Mouse (Mus musculus) heart, postnatal 36 days (tissue): Measurements from ENCODE around the gene Myo5a. TPM values are rescaled to one million over a fixed set of nuclear protein-coding genes. Genes with fewer than 3 reads are reported as not detected.
"Not testable (repeated sequence)": the region's sequence is repeated elsewhere in the genome, so short reads cannot be mapped to it uniquely, and the experiment has no call there.

Experiments used
- DNase-seq, 2 experiments: peaks; one replicate each; pipeline ENCODE4 v3.0.0; 2021 to 2022
- intact Hi-C: fragments of 180-260 bp; cut with DNase I; formaldehyde crosslinking; loops from one replicate; pipeline ENCODE4 v1.15.1; 2025
- total RNA-seq, 2 experiments: library from RNA; stranded (reverse); gene quantifications; 2 replicates each; pipeline ENCODE4 v1.2.3; 2021

The Myo5a gene
- total RNA-seq, 2 experiments from 2014 or later: 10.7 to 12.2 TPM

GRCm38 (mm10) chr9:75243730-75244406 is 173.1 kb downstream of the Myo5a start:
- DNase-seq: no peak
- intact Hi-C loops: no loop called here

DNA sequence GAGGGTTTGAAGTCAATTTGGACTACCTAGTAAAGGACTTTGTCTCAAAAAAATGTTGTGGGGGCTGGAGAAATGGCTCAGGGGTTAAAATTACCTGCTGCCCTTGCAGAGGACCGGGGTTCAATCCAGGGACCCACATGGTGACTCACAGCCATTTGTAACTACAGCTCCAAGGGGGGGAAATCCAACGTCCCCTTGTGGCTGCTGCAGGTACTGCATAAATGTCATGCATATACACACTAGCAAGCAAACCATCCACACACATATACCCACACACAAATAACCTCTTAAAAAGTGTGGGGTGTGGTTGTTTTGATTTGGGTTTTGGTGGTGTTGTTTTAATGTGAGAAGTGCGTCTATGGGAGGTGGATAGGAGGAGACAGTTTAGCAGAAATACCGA is 173.7 kb downstream of the Myo5a start:
- no peak for DNase-seq
- intact Hi-C loops: no loop called here

- intact Hi-C loops: no loop called here
- DNase-seq: no peak
Observed at GRCm38 (mm10) chr9:75246080-75246930, 175.5 kb downstream of the Myo5a start.

- DNase-seq: no peak
- intact Hi-C loops: no loop called here
Observed at GRCm38 (mm10) chr9:75247870-75248269, 177.1 kb downstream of the Myo5a start.

DNA sequence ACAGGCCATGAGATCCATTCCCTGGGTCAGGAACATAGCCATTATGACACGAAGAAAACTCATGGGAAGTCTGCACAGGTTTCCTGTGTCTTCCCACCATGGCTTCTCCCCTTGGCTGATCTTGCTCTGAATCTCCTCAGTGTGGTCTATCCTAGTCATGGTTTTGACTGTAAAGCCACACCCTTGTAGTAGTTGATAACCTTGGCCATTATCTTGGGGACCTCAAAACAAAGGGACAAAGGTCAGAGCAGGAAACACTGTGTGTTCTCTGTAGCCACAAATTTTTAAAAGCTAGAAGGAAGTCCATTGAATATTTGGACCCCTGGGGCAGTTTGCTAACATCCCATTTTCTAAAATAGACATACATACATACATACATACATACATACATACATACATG is 177.5 kb downstream of the Myo5a start:
- intact Hi-C loops: no loop called here
- DNase-seq: no peak

DNA sequence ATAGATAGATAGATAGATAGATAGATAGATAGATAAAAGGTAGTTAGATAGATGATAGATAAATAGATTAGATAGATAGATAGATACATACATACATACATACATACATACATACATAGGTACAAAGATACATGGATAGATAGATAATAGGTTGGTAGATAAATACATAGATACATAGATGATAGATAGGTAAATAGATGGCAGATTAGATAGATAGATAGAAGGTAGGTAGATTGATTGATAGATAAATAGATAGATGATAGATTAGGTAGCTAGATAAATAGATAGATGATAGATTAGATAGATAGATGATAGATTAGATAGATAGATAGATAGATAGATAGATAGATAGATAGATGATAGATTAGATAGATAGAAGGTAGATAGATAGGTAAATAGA is 178.1 kb downstream of the Myo5a start:
- no peak for DNase-seq
- intact Hi-C loops: no loop called here

- DNase-seq, intact Hi-C loops: not testable (repeated sequence)
Observed at GRCm38 (mm10) chr9:75253158-75253557, 182.3 kb downstream of the Myo5a start.

DNA sequence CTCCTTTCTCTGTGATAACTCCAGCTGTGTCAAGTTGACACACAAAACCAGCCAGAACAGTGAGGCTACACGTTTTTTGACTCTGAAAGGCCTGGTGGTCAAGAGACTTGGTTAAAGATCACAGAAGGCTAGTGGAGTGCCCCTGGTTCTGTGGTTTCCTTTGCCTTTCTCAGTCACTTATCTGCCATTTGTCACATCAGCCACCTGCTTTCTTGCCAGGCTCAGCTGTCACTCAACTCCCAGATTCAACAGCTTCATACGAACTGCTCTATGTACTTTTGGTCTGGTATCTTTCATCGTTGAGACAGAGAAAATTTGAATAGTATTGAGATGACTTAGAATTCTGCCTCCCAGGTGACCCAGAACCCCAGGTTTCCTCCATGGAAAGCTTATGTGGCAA is 183.0 kb downstream of the Myo5a start:
- peak in 1 of 2 experiments; percentile 32 for DNase-seq
- intact Hi-C loops: no loop called here

DNA sequence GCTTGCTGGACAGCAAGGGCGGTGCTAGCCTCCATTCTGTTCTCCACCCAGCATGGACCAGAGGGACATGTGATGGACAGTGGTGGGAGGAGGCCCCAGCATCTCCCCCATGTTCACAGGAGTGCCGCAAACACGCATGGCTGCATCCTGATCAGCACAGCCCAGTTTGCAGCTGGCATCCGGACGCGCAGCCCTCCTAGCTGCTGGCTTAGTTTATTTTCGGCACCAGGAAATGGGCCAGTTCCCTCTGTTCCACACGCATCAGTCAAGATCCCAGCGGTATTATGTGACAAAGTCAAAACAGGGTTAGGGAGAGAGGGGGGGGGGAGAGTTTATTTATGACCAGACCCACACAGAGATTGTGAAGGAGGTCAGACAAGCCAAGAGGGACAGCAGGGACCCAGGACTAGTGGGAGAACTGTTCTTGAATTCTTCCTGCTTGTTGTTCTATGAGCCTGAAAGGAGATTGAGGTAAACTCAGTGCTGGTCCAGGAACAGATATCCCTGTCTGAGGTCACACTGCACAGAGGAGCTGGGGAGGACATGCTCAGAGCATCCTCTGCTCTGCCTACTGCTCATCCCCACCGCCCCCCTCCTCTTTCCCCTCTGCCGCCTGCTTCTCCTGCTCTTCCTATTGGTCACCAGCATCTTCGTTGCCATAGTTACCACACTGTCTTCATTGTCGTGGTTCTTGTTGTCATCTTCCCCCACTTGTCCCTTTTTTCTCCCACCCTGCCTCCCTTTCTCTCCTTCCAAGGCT is 183.6 kb downstream of the Myo5a start:
- intact Hi-C loops: no loop called here
- DNase-seq: peak; percentile 39 to 50

- intact Hi-C loops: no loop called here
Observed at GRCm38 (mm10) chr9:75255820-75256545, 185.2 kb downstream of the Myo5a start.

DNA sequence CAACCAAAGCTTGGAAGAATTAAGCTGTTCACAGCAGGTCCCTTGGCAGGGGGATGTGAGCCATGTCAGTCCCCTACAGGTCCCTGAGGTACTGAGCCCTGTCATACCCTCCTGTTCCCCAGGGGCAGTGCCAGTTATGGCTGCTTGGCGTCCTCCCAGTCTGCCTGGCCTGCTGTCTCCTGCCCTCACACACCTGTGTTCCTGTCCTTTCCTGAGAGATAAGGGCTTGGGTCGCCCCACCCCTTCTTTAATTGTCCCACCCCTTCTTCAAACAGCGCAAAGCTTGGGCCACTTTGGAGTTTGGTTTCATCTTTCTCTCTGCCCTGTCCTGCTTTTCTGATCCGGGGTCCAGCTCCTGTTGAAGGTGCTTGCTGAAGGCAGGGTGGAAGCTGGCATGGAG is 188.0 kb downstream of the Myo5a start:
- intact Hi-C loops: no loop called here
- no peak for DNase-seq

More at GRCm38 (mm10) chr9:75255820-75256545, 185.2 kb downstream of the Myo5a start:
- no peak for DNase-seq

DNA sequence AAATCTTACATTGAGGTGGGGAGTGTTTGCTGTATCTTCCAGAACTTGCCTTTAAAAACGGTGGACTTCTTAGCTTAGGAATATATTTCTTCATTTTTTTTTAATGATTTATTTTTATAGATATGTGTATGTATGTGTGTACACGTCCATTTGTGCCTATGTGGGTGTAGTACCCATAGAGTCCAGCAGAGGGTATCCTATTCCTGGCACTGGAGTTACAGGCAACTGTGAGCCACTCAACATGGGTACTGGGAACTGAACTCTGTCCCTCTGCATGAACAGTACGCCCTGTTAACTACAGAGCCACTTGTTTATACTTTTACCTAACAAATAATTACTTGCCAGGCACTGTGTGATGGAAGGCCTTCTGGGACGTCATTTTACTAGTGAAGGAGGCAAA is 188.8 kb downstream of the Myo5a start:
- no peak for DNase-seq
- intact Hi-C loops: no loop called here

DNA sequence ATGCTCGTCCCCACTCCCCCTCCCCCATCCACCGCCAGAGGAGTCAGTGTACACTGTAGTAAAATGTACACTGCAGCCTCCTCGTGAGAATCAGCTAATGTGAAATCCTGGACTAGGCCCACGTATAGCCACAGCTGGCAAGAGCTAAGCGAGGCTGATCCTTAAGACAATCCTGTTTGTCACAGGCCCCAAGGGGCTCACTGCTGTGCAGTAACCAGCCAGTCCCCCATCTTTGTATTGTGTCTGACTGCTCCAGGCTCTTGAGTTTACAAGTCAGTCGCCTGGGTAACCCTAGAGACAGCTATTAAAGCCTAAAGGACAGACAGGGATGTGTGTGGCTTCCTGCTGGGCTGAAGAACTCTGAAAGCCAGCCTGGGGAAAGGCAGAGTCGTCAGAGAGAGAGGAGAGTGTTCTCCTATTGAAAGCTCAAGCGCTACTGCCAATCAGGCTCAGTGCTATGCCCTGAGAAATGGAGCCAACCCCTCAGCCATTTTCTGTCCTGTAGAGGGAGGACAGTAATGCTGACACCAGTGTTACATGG is 190.6 kb downstream of the Myo5a start:
- no peak for DNase-seq
- intact Hi-C loops: no loop called here

- intact Hi-C loops: no loop called here
- DNase-seq: no peak
Observed at GRCm38 (mm10) chr9:75262235-75262826, 191.5 kb downstream of the Myo5a start.

DNA sequence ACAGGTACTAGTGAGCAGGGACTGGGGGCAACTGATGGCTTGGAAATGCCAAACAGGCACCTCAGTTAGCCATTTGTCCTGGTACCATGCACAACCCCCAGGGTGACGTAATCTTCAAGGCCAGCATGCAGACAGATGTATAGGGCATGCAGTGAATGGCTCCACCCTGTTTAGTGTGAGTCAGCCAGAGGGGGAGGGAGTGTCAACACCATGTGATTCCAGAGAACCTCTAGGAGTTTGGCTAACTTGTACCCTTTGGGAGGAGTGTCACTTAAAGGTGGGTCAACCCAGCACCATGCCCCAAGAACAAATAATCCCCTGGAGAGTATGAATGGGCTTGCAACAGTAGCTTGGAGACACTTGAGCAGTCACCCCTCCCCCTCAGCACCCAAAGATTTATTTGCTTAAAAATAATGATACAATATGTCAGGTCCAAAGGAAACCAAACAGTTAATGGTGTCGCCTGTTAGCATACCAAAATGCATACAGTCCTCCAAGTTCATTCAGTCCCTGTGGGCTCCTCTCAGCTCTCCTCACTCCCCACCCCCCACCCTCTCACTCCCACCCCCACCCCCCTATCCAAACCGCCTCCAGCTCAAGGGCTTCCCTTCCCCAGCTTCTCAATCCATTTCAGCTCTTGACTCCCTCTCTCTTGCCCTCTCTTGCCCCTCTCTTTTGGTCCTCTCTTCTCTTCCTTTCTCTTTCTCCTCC is 193.3 kb downstream of the Myo5a start:
- no peak for DNase-seq
- intact Hi-C loops: no loop called here

- DNase-seq: no peak
- intact Hi-C loops: no loop called here
Observed at GRCm38 (mm10) chr9:75267147-75267546, 196.3 kb downstream of the Myo5a start.

- intact Hi-C loops: no loop called here
- DNase-seq: no peak
Observed at GRCm38 (mm10) chr9:75270382-75270781, 199.6 kb downstream of the Myo5a start.

DNA sequence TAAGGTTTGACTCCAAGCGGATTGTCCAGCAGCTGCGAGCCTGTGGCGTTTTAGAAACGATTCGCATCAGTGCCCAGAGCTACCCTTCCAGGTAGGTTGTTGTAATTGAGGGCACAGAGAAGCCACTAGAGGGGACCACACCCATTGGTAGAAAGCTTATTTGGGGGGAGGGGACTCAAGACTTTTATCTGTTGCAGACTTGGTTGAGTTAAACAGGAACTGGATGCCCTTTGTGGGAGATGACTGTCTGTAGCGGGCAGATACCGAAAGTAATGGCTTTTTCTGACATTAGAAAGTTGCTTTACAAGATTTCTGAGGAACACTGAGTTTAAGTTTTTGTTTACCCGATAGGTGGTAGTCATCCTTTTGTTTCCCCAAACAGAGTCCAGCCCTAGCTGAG is 200.7 kb downstream of the Myo5a start:
- no peak for DNase-seq
- intact Hi-C loops: no loop called here
